Mouse (Mus musculus): ENCODE measurements around the gene Idua. TPM values are rescaled to one million over a fixed set of nuclear protein-coding genes. Genes with fewer than 3 reads are reported as not detected.

The Idua gene
- total and polyA plus RNA-seq, 3 experiments: 1.5 to 9.5 TPM; not detected in 1

DNA sequence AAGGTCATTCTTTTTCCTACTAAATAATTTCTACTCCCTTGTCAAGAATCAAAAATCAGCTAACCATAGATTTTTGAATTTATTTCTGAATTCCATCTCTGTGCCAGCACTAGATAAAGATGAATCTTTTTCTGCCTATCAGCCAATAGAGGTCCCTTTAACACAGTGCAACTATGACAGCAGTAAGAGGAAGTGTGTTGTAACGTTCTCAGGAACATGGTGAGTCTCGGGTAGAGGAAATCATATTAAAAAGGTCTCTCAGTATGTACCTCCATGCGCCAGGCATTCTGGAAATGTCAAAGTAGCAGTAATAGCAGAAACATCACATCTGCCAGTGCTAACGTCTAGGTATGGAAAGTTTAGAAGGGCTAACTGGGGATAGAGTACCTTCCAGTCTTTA lies 24.0 kb upstream of the Idua start (continued):
- TF ChIP-seq POLR2AphosphoS2 (IDR thresholded peaks at IDR 0.05; ENCODE audit: low read length): no peak
- TF ChIP-seq USF1 (IDR thresholded peaks at IDR 0.05; ENCODE audit: low read depth, low read length): no peak
- no peak for TF ChIP-seq JUND (IDR thresholded peaks at IDR 0.05; ENCODE audit: low read depth, low read length)
- no peak for TF ChIP-seq MYB (IDR thresholded peaks at IDR 0.05; ENCODE audit: low read depth, low read length)
- no peak for TF ChIP-seq ZMIZ1 (IDR thresholded peaks at IDR 0.05; ENCODE audit: low read depth, low read length)
- TF ChIP-seq CTCF (IDR thresholded peaks at IDR 0.05 in 2 of 3, conservative IDR thresholded peaks at IDR 0.05 in 1 of 3; ENCODE audit: control insufficient read depth in 1 of 3, insufficient read depth in 1 of 3, low read depth in 2 of 3, low read length in 3 of 3, poor library complexity in 1 of 3, severe bottlenecking in 1 of 3): peak in 1 of 3 experiments; percentile 16; a peak in 1 of 6 replicates
- no peak for TF ChIP-seq KAT2A (conservative IDR thresholded peaks at IDR 0.05; ENCODE audit: low read depth, low read length)
- no peak for TF ChIP-seq USF2 (IDR thresholded peaks at IDR 0.05; ENCODE audit: borderline replicate concordance in 1 of 2, insufficient read depth in 1 of 2, low read depth in 1 of 2, low read length in 2 of 2)
- no peak for TF ChIP-seq POLR2AphosphoS5 (IDR thresholded peaks at IDR 0.05; ENCODE audit: borderline replicate concordance, low read depth, low read length)
- TF ChIP-seq E2F4 (IDR thresholded peaks at IDR 0.05; ENCODE audit: borderline replicate concordance, low read depth, low read length): no peak
- peak; percentile 29; the same call in 1 of the 2 replicates for TF ChIP-seq GATA1 (IDR thresholded peaks at IDR 0.05; ENCODE audit: low read depth, low read length)
- TF ChIP-seq MEF2A (IDR thresholded peaks at IDR 0.05; ENCODE audit: extremely low read depth, insufficient replicate concordance, low read depth, low read length, poor library complexity, severe bottlenecking): no peak

DNA sequence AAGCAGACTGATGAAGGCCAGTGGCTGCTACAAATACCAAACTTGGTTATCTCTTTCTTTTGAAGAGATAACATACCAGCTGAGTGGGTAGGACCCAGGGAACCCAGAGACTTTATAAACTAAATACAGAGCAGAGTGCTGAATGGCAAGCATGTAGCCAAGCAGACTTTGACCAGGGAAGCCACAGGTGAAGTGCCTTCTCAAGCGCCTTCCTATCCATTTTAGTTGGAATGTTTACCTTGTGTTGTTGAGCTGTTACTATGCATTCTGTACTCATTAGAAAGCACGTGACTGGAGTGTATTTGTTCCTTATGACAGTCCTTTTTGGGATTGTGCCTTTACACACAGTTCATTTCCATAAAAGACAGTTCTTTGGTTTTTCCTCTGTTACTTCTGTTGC lies 16.5 kb upstream of the Idua start:
- H3K36me3 ChIP-seq (ENCODE audit: control insufficient read depth in 1 of 2, insufficient read depth in 2 of 2, low read length in 2 of 2): peaks cover 0 to 3% of the 10 kb centered on the region in 2 experiments; a peak in 1 of 4 replicates
- no peaks in the 10 kb centered on the region for H3K4me1 ChIP-seq (ENCODE audit: control insufficient read depth in 1 of 2, insufficient read depth in 2 of 2, low read length in 2 of 2)
- H3K27me3 ChIP-seq (ENCODE audit: control insufficient read depth in 1 of 2, insufficient read depth in 2 of 2, low read length in 2 of 2): no peaks in the 10 kb centered on the region
- H3K4me3 ChIP-seq (ENCODE audit: control insufficient read depth in 1 of 2, insufficient read depth in 1 of 2, low read depth in 2 of 2, low read length in 2 of 2): no peak overlapping the region
- H3K9me3 ChIP-seq (replicated peaks; ENCODE audit: insufficient read depth, low read length): no peaks in the 10 kb centered on the region
- no peak overlapping the region for H3K9ac ChIP-seq (ENCODE audit: control insufficient read depth, low read depth, low read length, poor library complexity, severe bottlenecking)
- no peaks in the 10 kb centered on the region for H3K79me2 ChIP-seq (ENCODE audit: control insufficient read depth, insufficient read depth, low read length, poor library complexity)
- no peak for TF ChIP-seq KAT2A (conservative IDR thresholded peaks at IDR 0.05; ENCODE audit: low read depth, low read length)
- no peak for TF ChIP-seq MEF2A (IDR thresholded peaks at IDR 0.05; ENCODE audit: extremely low read depth, insufficient replicate concordance, low read depth, low read length, poor library complexity, severe bottlenecking)
- TF ChIP-seq SMC3 (IDR thresholded peaks at IDR 0.05; ENCODE audit: low read depth, low read length): no peak
- no peak for TF ChIP-seq JUND (IDR thresholded peaks at IDR 0.05; ENCODE audit: low read depth, low read length)
- TF ChIP-seq ELF1 (IDR thresholded peaks at IDR 0.05; ENCODE audit: low read depth, low read length): no peak
- peak; percentile 29; the same call in 1 of the 2 replicates for TF ChIP-seq ETS1 (IDR thresholded peaks at IDR 0.05; ENCODE audit: low read depth, low read length)
- TF ChIP-seq USF2 (IDR thresholded peaks at IDR 0.05; ENCODE audit: borderline replicate concordance in 1 of 2, insufficient read depth in 1 of 2, low read depth in 1 of 2, low read length in 2 of 2): no peak
- 0 out of 2 replicates have a peak, but pooled peaks have one; percentile 29 for TF ChIP-seq GATA1 (IDR thresholded peaks at IDR 0.05; ENCODE audit: low read depth, low read length)
- no peak overlapping the region for H3K27ac ChIP-seq (ENCODE audit: control insufficient read depth, low read depth, low read length)
- DNase-seq (ENCODE audit: low read depth, low spot score): no peak

Measured in MEL (cell line).